ENCODE assay signal across 7 mouse cellular contexts in the genomic region with DNA sequence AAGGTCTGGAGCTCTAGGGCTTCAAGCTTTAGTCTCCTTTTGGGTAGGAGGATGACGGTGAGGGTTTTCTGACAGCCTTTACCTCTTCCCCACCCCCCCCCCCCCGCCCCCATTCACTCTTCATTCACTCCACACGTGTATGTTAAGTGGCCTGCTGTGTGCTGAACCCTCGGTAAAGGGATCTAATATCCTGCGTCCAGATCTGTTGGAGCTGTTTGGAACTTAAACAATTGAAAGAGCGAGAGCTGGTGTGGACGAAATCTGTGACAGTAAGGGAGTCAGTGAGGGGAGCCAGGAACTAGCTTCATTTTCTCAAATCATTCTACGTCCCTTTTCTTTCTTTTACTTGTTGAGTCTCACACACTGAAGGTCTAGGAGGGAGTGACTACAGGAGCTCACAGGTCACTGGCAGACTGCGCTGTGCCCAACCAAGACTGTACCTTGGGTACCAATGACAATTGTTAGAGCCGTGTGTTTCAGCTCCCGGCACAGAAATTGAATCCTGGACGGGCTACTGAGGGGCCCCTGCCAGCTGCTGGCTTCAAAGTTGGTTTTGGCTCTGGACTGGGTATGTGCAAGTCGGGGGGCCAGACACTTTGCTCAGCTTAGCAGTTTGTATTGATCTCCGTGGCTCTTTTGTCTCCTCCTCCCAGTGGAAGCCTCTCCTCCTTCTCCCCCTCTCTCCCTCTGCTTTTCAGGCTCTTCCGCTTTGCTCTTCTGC. TPM values are rescaled to one million over a fixed set of nuclear protein-coding genes. Genes with fewer than 3 reads are reported as not detected.
DNase-seq lines count a peak whose midpoint lies in the region; ATAC-seq lines count a peak whose summit lies in the region.

Drp2 (plus strand) TSS at position 689 of the 721 bp plus-strand sequence.

- H3K4me2 ChIP-seq in embryonic facial prominence, embryonic 13.5 days, result peak within 1 kb of the TSS; percentile 58
- H3K4me2 ChIP-seq in heart, embryonic 13.5 days, result peak within 1 kb of the TSS; percentile 68
- peak within 1 kb of the TSS; percentile 58 for H3K4me2 ChIP-seq in neural tube, embryonic 15.5 days

- intact Hi-C loops in left cerebral cortex, postnatal 4 days (cut with DNase I), result no loop called here

- no peaks in the 10 kb centered on the region for H3K36me3 ChIP-seq in embryonic facial prominence, embryonic 13.5 days
- no peaks in the 10 kb centered on the region for H3K36me3 ChIP-seq in heart, embryonic 13.5 days
- H3K36me3 ChIP-seq in neural tube, embryonic 15.5 days, result no peaks in the 10 kb centered on the region

- peak within 1 kb of the TSS; percentile 62 for H3K27ac ChIP-seq in embryonic facial prominence, embryonic 13.5 days
- H3K27ac ChIP-seq in heart, embryonic 13.5 days (replicated peaks), result 0 out of 2 replicates have a peak within 1 kb of the TSS, but pooled peaks have one; percentile 20
- peak within 1 kb of the TSS; percentile 81 for H3K27ac ChIP-seq in neural tube, embryonic 15.5 days (replicated peaks)

- 29% methylated on average over 15 of the region's 15 CpGs for WGBS in embryonic facial prominence, embryonic 13.5 days
- 29% methylated on average over 15 of the region's 15 CpGs for WGBS in heart, embryonic 13.5 days
- WGBS in neural tube, embryonic 15.5 days, result 22% methylated on average over 15 of the region's 15 CpGs

- 0 out of 2 replicates have a peak, but pooled peaks cover 5% of the 10 kb centered on the region for H3K4me1 ChIP-seq in embryonic facial prominence, embryonic 13.5 days
- H3K4me1 ChIP-seq in heart, embryonic 13.5 days, result no peaks in the 10 kb centered on the region
- H3K4me1 ChIP-seq in neural tube, embryonic 15.5 days, result no peaks in the 10 kb centered on the region

- H3K9ac ChIP-seq in embryonic facial prominence, embryonic 13.5 days, result peak within 1 kb of the TSS; percentile 61
- peak within 1 kb of the TSS; percentile 58 for H3K9ac ChIP-seq in heart, embryonic 13.5 days
- H3K9ac ChIP-seq in neural tube, embryonic 15.5 days (replicated peaks), result peak within 1 kb of the TSS; percentile 45

- ATAC-seq in embryonic facial prominence, embryonic 13.5 days (ENCODE audit: insufficient number of reproducible peaks, insufficient read depth, low FRiP score, low TSS enrichment, low read depth), result no peak
- ATAC-seq in heart, embryonic 13.5 days (ENCODE audit: extremely low read depth, insufficient number of reproducible peaks, low FRiP score, low TSS enrichment), result no peak
- peak; percentile 78 for ATAC-seq in neural tube, embryonic 15.5 days (ENCODE audit: low FRiP score)

- H3K4me3 ChIP-seq in embryonic facial prominence, embryonic 13.5 days, result peak within 1 kb of the TSS; percentile 42
- peak within 1 kb of the TSS; percentile 48 for H3K4me3 ChIP-seq in heart, embryonic 13.5 days
- peak within 1 kb of the TSS; percentile 42 for H3K4me3 ChIP-seq in neural tube, embryonic 15.5 days (replicated peaks)

- peaks cover 17% of the 10 kb centered on the region for H3K27me3 ChIP-seq in embryonic facial prominence, embryonic 13.5 days
- peaks cover 9% of the 10 kb centered on the region; the same call in 1 of the 2 replicates for H3K27me3 ChIP-seq in heart, embryonic 13.5 days (replicated peaks)
- H3K27me3 ChIP-seq in neural tube, embryonic 15.5 days (replicated peaks), result no peaks in the 10 kb centered on the region

- DNase-seq in kidney, postnatal 4 days, result peak; percentile 2 to 4
- no peak for DNase-seq in kidney, adult 11 months
- peak; percentile 10 for DNase-seq in left cerebral cortex, postnatal 4 days
- no peak for DNase-seq in spleen, postnatal 14 days (ENCODE audit: low spot score in 2 of 2)

- no peaks in the 10 kb centered on the region for H3K9me3 ChIP-seq in embryonic facial prominence, embryonic 13.5 days
- no peaks in the 10 kb centered on the region for H3K9me3 ChIP-seq in heart, embryonic 13.5 days
- H3K9me3 ChIP-seq in neural tube, embryonic 15.5 days (replicated peaks), result no peaks in the 10 kb centered on the region

RNA-seq across cellular contexts. Expression of gene Drp2, which starts in this region (rescaled TPM):
- 4.1 and 5.4 TPM in 2 replicates for polyA plus RNA-seq in embryonic facial prominence, embryonic 13.5 days (2015; fragmentation: Nextera tagmentation; extraction: Ambion mirVana)
- polyA plus RNA-seq in heart, embryonic 13.5 days (2015; fragmentation: Nextera tagmentation; extraction: Ambion mirVana), result 0.39 TPM in 2 replicates
- total RNA-seq in left cerebral cortex, postnatal 4 days (2021), result 10 to 100 TPM; 42.3 to 46.7 TPM
- polyA plus RNA-seq in neural tube, embryonic 15.5 days (2015; fragmentation: Nextera tagmentation; extraction: Ambion mirVana), result 16.5 and 18.7 TPM in 2 replicates

Comparison
In these comparisons a context has a peak if more than half of its experiments do, and no peak if none do; other contexts are left out.
1. DNase-seq: peak in kidney, postnatal 4 days (2 of 2) and left cerebral cortex, postnatal 4 days (single experiment); none in kidney, adult 11 months (single experiment) and spleen, postnatal 14 days (0 of 2).
2. H3K27ac ChIP-seq: peak in every context shown above with its lines; median percentile 81 in neural tube, embryonic 15.5 days; 62 in embryonic facial prominence, embryonic 13.5 days; 20 in heart, embryonic 13.5 days.
3. Peak in every context shown above with its lines, with median percentiles within 50 percentile points of each other: H3K4me2 ChIP-seq, H3K4me3 ChIP-seq and H3K9ac ChIP-seq.